Mouse (Mus musculus) mammary gland, adult 2 months (tissue): ENCODE measurements around the gene Spin2g. TPM values are rescaled to one million over a fixed set of nuclear protein-coding genes. Genes with fewer than 3 reads are reported as not detected.

Experiments used
- polyA plus RNA-seq: library from polyadenylated mRNA; depleted of rRNA; stranded (reverse); fragments of >200 nt; gene quantifications from 2 replicates; pipeline ENCODE4 v1.2.3, GENCODE M21; 2012; ENCODE audit warnings: low replicate concordance; rRNA removed

Gene Spin2g
- polyA plus RNA-seq: not detected in 2 replicates

GRCm38 (mm10) chrX:34238633-34239032 lies at the start of gene Spin2g:
Spin2g (minus strand) TSS chrX:34238733.

Other genes with a start within 250 kb of the Spin2g start
- gene Btbd35f9, start 77.2 kb downstream of the Spin2g start, polyA plus RNA-seq: not detected in 2 replicates
- gene Btbd35f8, start 211.8 kb upstream of the Spin2g start, polyA plus RNA-seq: not detected in 2 replicates